14 mouse cellular contexts compared by ENCODE assay signal in genomic region chr11:102168689-102169088, GRCm38 (mm10). TPM values are rescaled to one million over a fixed set of nuclear protein-coding genes. Genes with fewer than 3 reads are reported as not detected.
"Had no signal": no experiment of that assay in that cellular context is flagged by ENCODE, and none has a peak within 500 bp of the region (broad histone marks: within the 10 kb centered on the region; RNA-seq: fewer than 3 reads in every experiment).

No protein-coding gene starts in this region.

- ATAC-seq: hindbrain, embryonic 16.5 days; midbrain, embryonic 13.5 days had no signal

- H3K4me3 ChIP-seq: limb, embryonic 12.5 days; liver, embryonic 13.5 days; midbrain, embryonic 13.5 days had no signal

- H3K4me2 ChIP-seq: limb, embryonic 12.5 days; liver, embryonic 13.5 days; lung, embryonic 14.5 days; midbrain, embryonic 13.5 days had no signal

- H3K4me1 ChIP-seq: midbrain, embryonic 13.5 days had no signal

- H3K9ac ChIP-seq: limb, embryonic 12.5 days; liver, embryonic 13.5 days; lung, embryonic 14.5 days; midbrain, embryonic 13.5 days had no signal

- H3K27ac ChIP-seq: limb, embryonic 12.5 days; liver, embryonic 13.5 days; macrophage; midbrain, embryonic 13.5 days had no signal

- H3K27me3 ChIP-seq: limb, embryonic 12.5 days; liver, embryonic 13.5 days; midbrain, embryonic 13.5 days had no signal

- DNase-seq: kidney, adult 8-10 months; kidney, postnatal 25 days; layer of hippocampus, adult 9-11 months; liver, embryonic 13.5 days; lung, embryonic 14.5 days; right cerebral cortex, adult 18-20 months; right cerebral cortex, postnatal 25 days; thymus, postnatal 36 days had no signal

- H3K9me3 ChIP-seq: limb, embryonic 12.5 days; liver, embryonic 13.5 days; midbrain, embryonic 13.5 days had no signal

RNA-seq across cellular contexts. Expression of gene Nags, which starts 23.4 kb away (rescaled TPM):
- total RNA-seq: left cerebral cortex, postnatal 36 days had no signal
- polyA plus RNA-seq: hindbrain, embryonic 16.5 days; lung, embryonic 14.5 days; macrophage; neural tube, embryonic 14.5 days had no signal
